Mouse (Mus musculus) bone marrow macrophage, adult 2 months (primary cell): ENCODE results near the gene Pcdh7.

Experiments
- CTCF ChIP-seq: IDR thresholded peaks from 2 replicates; pipeline ENCODE4 v1.5.1; 2012; ENCODE audit warnings: low read depth, mild to moderate bottlenecking, low read length, moderate library complexity
- POLR2A ChIP-seq: IDR thresholded peaks from 2 replicates; pipeline ENCODE4 v1.6.1; 2012; ENCODE audit warnings: mild to moderate bottlenecking, low read depth, low read length, borderline replicate concordance

DNA sequence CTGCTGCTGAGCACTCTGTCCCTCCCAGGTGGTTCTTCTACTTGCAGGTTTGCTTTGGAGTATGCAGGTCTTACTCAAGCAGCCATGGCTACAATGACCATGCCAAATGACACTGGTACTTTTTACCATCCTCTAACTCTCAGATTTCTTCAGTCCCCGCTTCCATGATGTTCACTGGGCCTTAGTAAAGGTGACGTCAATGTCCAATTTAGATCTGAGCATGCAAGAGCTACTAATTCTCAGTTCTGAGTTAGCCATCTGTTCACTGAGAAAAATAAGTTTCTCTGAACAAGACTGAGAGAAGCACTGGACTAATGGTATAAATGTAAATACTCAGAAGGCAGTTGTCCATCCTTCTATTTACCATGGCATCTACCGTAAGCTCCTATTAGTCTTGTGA, 457.8 kb downstream of the Pcdh7 start:
- TF ChIP-seq POLR2A (no peak), CTCF (no peak)
